Mouse (Mus musculus): Measurements from ENCODE around the gene Rfwd3. TPM values are rescaled to one million over a fixed set of nuclear protein-coding genes. Genes with fewer than 3 reads are reported as not detected.
"Not testable (repeated sequence)": the region's sequence is repeated elsewhere in the genome, so short reads cannot be mapped to it uniquely, and the experiment has no call there.

Rfwd3 gene
- polyA plus RNA-seq, 1 experiment from 2014 or later, result 44.2 TPM

GRCm38 (mm10) chr8:111312758-111313162 lies 12.7 kb upstream of the Rfwd3 start:
- ATAC-seq (ENCODE audit: insufficient number of reproducible peaks, low FRiP score, low TSS enrichment, low read depth), result no peak
- Histone ChIP-seq H3K9me3 (replicated peaks) (no peaks in the 10 kb centered on the region), H3K4me1 (no peaks in the 10 kb centered on the region), H3K4me2 (replicated peaks) (no peak overlapping the region), H3K27me3 (no peaks in the 10 kb centered on the region), H3K36me3 (no peaks in the 10 kb centered on the region), H3K27ac (replicated peaks) (no peak overlapping the region), H3K4me3 (replicated peaks) (no peak overlapping the region), H3K9ac (no peak overlapping the region)
- WGBS, result 76% methylated on average over 3 of the region's 3 CpGs

- H3K4me2 ChIP-seq (replicated peaks); H3K36me3 ChIP-seq; H3K27ac ChIP-seq (replicated peaks); H3K9ac ChIP-seq; H3K4me3 ChIP-seq (replicated peaks); H3K27me3 ChIP-seq; H3K9me3 ChIP-seq (replicated peaks); H3K4me1 ChIP-seq; ATAC-seq (ENCODE audit: insufficient number of reproducible peaks, low FRiP score, low TSS enrichment, low read depth): not testable (repeated sequence)
- WGBS, result 93% methylated on average over 15 of the region's 15 CpGs
These were observed 10.0 kb upstream of the Rfwd3 start for GRCm38 (mm10) chr8:111310006-111310405.

- no peaks in the 10 kb centered on the region for H3K4me1 ChIP-seq
- H3K27ac ChIP-seq (replicated peaks), result no peak overlapping the region
- ATAC-seq (ENCODE audit: insufficient number of reproducible peaks, low FRiP score, low TSS enrichment, low read depth), result no peak
- H3K9me3 ChIP-seq (replicated peaks), result no peaks in the 10 kb centered on the region
- no peak overlapping the region for H3K4me3 ChIP-seq (replicated peaks)
- no peaks in the 10 kb centered on the region for H3K27me3 ChIP-seq
- H3K4me2 ChIP-seq (replicated peaks), result no peak overlapping the region
- H3K9ac ChIP-seq, result no peak overlapping the region
- WGBS, result 26% methylated on average over 5 of the region's 5 CpGs
- no peaks in the 10 kb centered on the region for H3K36me3 ChIP-seq
These were observed 5.2 kb upstream of the Rfwd3 start for GRCm38 (mm10) chr8:111305031-111305730.

- H3K36me3 ChIP-seq, result no peaks in the 10 kb centered on the region
- no peak overlapping the region for H3K4me3 ChIP-seq (replicated peaks)
- no peak overlapping the region for H3K27ac ChIP-seq (replicated peaks)
- no peak for ATAC-seq (ENCODE audit: insufficient number of reproducible peaks, low FRiP score, low TSS enrichment, low read depth)
- no peak overlapping the region for H3K9ac ChIP-seq
- WGBS, result 91% methylated on average over 3 of the region's 3 CpGs
- H3K4me1 ChIP-seq, result no peaks in the 10 kb centered on the region
- no peak overlapping the region for H3K4me2 ChIP-seq (replicated peaks)
- H3K27me3 ChIP-seq, result no peaks in the 10 kb centered on the region
- H3K9me3 ChIP-seq (replicated peaks), result no peaks in the 10 kb centered on the region
These were observed 4.3 kb upstream of the Rfwd3 start for GRCm38 (mm10) chr8:111304359-111304758.

GRCm38 (mm10) chr8:111303076-111303803 lies 3.2 kb upstream of the Rfwd3 start:
- H3K9me3 ChIP-seq (replicated peaks); H3K9ac ChIP-seq; H3K4me3 ChIP-seq (replicated peaks); H3K27ac ChIP-seq (replicated peaks); H3K36me3 ChIP-seq; H3K27me3 ChIP-seq; H3K4me1 ChIP-seq; ATAC-seq (ENCODE audit: insufficient number of reproducible peaks, low FRiP score, low TSS enrichment, low read depth); H3K4me2 ChIP-seq (replicated peaks): not testable (repeated sequence)
- WGBS, result 59% methylated on average over 5 of the region's 5 CpGs

- H3K27ac ChIP-seq (replicated peaks), result peak overlapping the region; percentile 58
- 65% methylated on average over 11 of the region's 11 CpGs for WGBS
These were observed 850 bp upstream of the Rfwd3 start for GRCm38 (mm10) chr8:111300597-111301546.

GRCm38 (mm10) chr8:111299363-111299820 lies 630 bp downstream of the Rfwd3 start:
- no peak for ATAC-seq (ENCODE audit: insufficient number of reproducible peaks, low FRiP score, low TSS enrichment, low read depth)
- under 1% methylated on average over 28 of the region's 28 CpGs for WGBS
- no peaks in the 10 kb centered on the region for H3K9me3 ChIP-seq (replicated peaks)
- peaks cover 8% of the 10 kb centered on the region; the same call in 1 of the 2 replicates for H3K4me1 ChIP-seq
- peak overlapping the region; percentile 94 for H3K9ac ChIP-seq
- peaks cover 16% of the 10 kb centered on the region for H3K36me3 ChIP-seq
- H3K27ac ChIP-seq (replicated peaks), result peak overlapping the region; percentile 88
- peak overlapping the region; percentile 59 for H3K4me2 ChIP-seq (replicated peaks)
- H3K27me3 ChIP-seq, result no peaks in the 10 kb centered on the region
- H3K4me3 ChIP-seq (replicated peaks), result peak overlapping the region; percentile 93

More at GRCm38 (mm10) chr8:111300597-111301546, 850 bp upstream of the Rfwd3 start:
- Histone ChIP-seq H3K9ac (no peak overlapping the region), H3K4me2 (replicated peaks) (peak overlapping the region; percentile 59), H3K9me3 (replicated peaks) (no peaks in the 10 kb centered on the region), H3K4me3 (replicated peaks) (peak overlapping the region; percentile 93), H3K27me3 (no peaks in the 10 kb centered on the region), H3K4me1 (peaks cover 8% of the 10 kb centered on the region; the same call in 1 of the 2 replicates), H3K36me3 (peaks cover 5% of the 10 kb centered on the region; the same call in 1 of the 2 replicates)
- ATAC-seq (ENCODE audit: insufficient number of reproducible peaks, low FRiP score, low TSS enrichment, low read depth), result no peak

GRCm38 (mm10) chr8:111298011-111298410 lies 2.0 kb downstream of the Rfwd3 start:
- Histone ChIP-seq H3K9ac (no peak overlapping the region), H3K9me3 (replicated peaks) (no peaks in the 10 kb centered on the region), H3K4me1 (peaks cover 8% of the 10 kb centered on the region; the same call in 1 of the 2 replicates), H3K36me3 (peaks cover 30% of the 10 kb centered on the region), H3K4me2 (replicated peaks) (no peak overlapping the region), H3K27ac (replicated peaks) (no peak overlapping the region), H3K27me3 (no peaks in the 10 kb centered on the region), H3K4me3 (replicated peaks) (no peak overlapping the region)
- WGBS, result 71% methylated on average over 1 of the region's 1 CpGs
- no peak for ATAC-seq (ENCODE audit: insufficient number of reproducible peaks, low FRiP score, low TSS enrichment, low read depth)

- Histone ChIP-seq H3K4me1 (no peaks in the 10 kb centered on the region), H3K36me3 (peaks cover 74% of the 10 kb centered on the region), H3K4me2 (replicated peaks) (no peak overlapping the region), H3K27me3 (no peaks in the 10 kb centered on the region), H3K9me3 (replicated peaks) (no peaks in the 10 kb centered on the region), H3K9ac (no peak overlapping the region), H3K4me3 (replicated peaks) (no peak overlapping the region), H3K27ac (replicated peaks) (no peak overlapping the region)
- no peak for ATAC-seq (ENCODE audit: insufficient number of reproducible peaks, low FRiP score, low TSS enrichment, low read depth)
- 95% methylated on average over 7 of the region's 7 CpGs for WGBS
These were observed 8.3 kb downstream of the Rfwd3 start for GRCm38 (mm10) chr8:111291733-111292132.

GRCm38 (mm10) chr8:111290586-111290985 lies 9.4 kb downstream of the Rfwd3 start:
- Histone ChIP-seq H3K27ac (replicated peaks) (no peak overlapping the region), H3K4me1 (no peaks in the 10 kb centered on the region), H3K4me2 (replicated peaks) (no peak overlapping the region), H3K27me3 (no peaks in the 10 kb centered on the region), H3K36me3 (peaks cover 82% of the 10 kb centered on the region), H3K9me3 (replicated peaks) (no peaks in the 10 kb centered on the region), H3K9ac (no peak overlapping the region), H3K4me3 (replicated peaks) (no peak overlapping the region)
- no peak for ATAC-seq (ENCODE audit: insufficient number of reproducible peaks, low FRiP score, low TSS enrichment, low read depth)
- WGBS, result 95% methylated on average over 7 of the region's 7 CpGs

GRCm38 (mm10) chr8:111285603-111286002 lies 14.4 kb downstream of the Rfwd3 start:
- Histone ChIP-seq H3K36me3 (peaks cover 82% of the 10 kb centered on the region), H3K27ac (replicated peaks) (no peak overlapping the region)
- ATAC-seq (ENCODE audit: insufficient number of reproducible peaks, low FRiP score, low TSS enrichment, low read depth), result no peak

More at GRCm38 (mm10) chr8:111285603-111286002, 14.4 kb downstream of the Rfwd3 start:
- Histone ChIP-seq H3K9ac (no peak overlapping the region), H3K4me1 (no peaks in the 10 kb centered on the region), H3K4me3 (replicated peaks) (no peak overlapping the region), H3K9me3 (replicated peaks) (no peaks in the 10 kb centered on the region), H3K4me2 (replicated peaks) (no peak overlapping the region), H3K27me3 (no peaks in the 10 kb centered on the region)
- 89% methylated on average over 4 of the region's 4 CpGs for WGBS
